Mouse (Mus musculus): ENCODE results near the gene Adam1b. TPM values are rescaled to one million over a fixed set of nuclear protein-coding genes. Genes with fewer than 3 reads are reported as not detected.

The Adam1b gene
- polyA plus RNA-seq, 1 experiment from 2014 or later: not detected

GRCm38 (mm10) chr5:121453743-121454502, 49.3 kb downstream of the Adam1b start:
- H3K4me3 ChIP-seq (ENCODE audit: low read depth, low read length): no peak overlapping the region
- no peak for DNase-seq (ENCODE audit: low spot score)
- no peaks in the 10 kb centered on the region for H3K9me3 ChIP-seq (replicated peaks; ENCODE audit: control insufficient read depth, low read length)
- H3K27me3 ChIP-seq (replicated peaks; ENCODE audit: control insufficient read depth, insufficient read depth, low read length): no peaks in the 10 kb centered on the region
- H3K4me1 ChIP-seq (ENCODE audit: control insufficient read depth, insufficient read depth, low read length): peaks cover 9% of the 10 kb centered on the region
- peaks cover 10% of the 10 kb centered on the region for H3K36me3 ChIP-seq (ENCODE audit: control insufficient read depth, insufficient read depth, low read length)
- 94% methylated on average over 13 of the region's 13 CpGs for WGBS
- H3K9ac ChIP-seq (ENCODE audit: low read length): no peak overlapping the region
- no peak overlapping the region for H3K4me2 ChIP-seq (ENCODE audit: low read length)
- ATAC-seq: no peak
- no peak overlapping the region for H3K27ac ChIP-seq (ENCODE audit: low read depth, low read length)

GRCm38 (mm10) chr5:121452906-121453305, 50.3 kb downstream of the Adam1b start:
- DNase-seq (ENCODE audit: low spot score) (peak; percentile 47), ATAC-seq (no peak; the same call in 1 of the 2 replicates)
- peak overlapping the region; percentile 80 for H3K4me2 ChIP-seq (ENCODE audit: low read length)
- H3K9me3 ChIP-seq (replicated peaks; ENCODE audit: control insufficient read depth, low read length): no peaks in the 10 kb centered on the region
- peak overlapping the region; percentile 96 for H3K9ac ChIP-seq (ENCODE audit: low read length)
- H3K4me1 ChIP-seq (ENCODE audit: control insufficient read depth, insufficient read depth, low read length): peaks cover 9% of the 10 kb centered on the region
- peak overlapping the region; percentile 94 for H3K27ac ChIP-seq (ENCODE audit: low read depth, low read length)
- peak overlapping the region; percentile 91 for H3K4me3 ChIP-seq (ENCODE audit: low read depth, low read length)
- 5% methylated on average over 9 of the region's 9 CpGs for WGBS
- peaks cover 20% of the 10 kb centered on the region for H3K36me3 ChIP-seq (ENCODE audit: control insufficient read depth, insufficient read depth, low read length)
- no peaks in the 10 kb centered on the region for H3K27me3 ChIP-seq (replicated peaks; ENCODE audit: control insufficient read depth, insufficient read depth, low read length)

GRCm38 (mm10) chr5:121452026-121452869, 51.0 kb downstream of the Adam1b start, which contains the start of gene Erp29:
TSS of gene Erp29 (minus strand) at chr5:121452506.
- Histone ChIP-seq H3K36me3 (ENCODE audit: control insufficient read depth, insufficient read depth, low read length) (peaks cover 26% of the 10 kb centered on the region), H3K27ac (ENCODE audit: low read depth, low read length) (peak within 1 kb of the TSS; percentile 94), H3K4me3 (ENCODE audit: low read depth, low read length) (peak within 1 kb of the TSS; percentile 91), H3K27me3 (replicated peaks; ENCODE audit: control insufficient read depth, insufficient read depth, low read length) (no peaks in the 10 kb centered on the region), H3K4me1 (ENCODE audit: control insufficient read depth, insufficient read depth, low read length) (peaks cover 9% of the 10 kb centered on the region), H3K4me2 (ENCODE audit: low read length) (peak within 1 kb of the TSS; percentile 88), H3K9me3 (replicated peaks; ENCODE audit: control insufficient read depth, low read length) (no peaks in the 10 kb centered on the region), H3K9ac (ENCODE audit: low read length) (peak within 1 kb of the TSS; percentile 96)
- ATAC-seq (peak; percentile 95), DNase-seq (ENCODE audit: low spot score) (peak; percentile 97)
- WGBS: under 1% methylated on average over 69 of the region's 97 CpGs

- DNase-seq (ENCODE audit: low spot score): peak; percentile 64
- Histone ChIP-seq H3K27me3 (replicated peaks; ENCODE audit: control insufficient read depth, insufficient read depth, low read length) (no peaks in the 10 kb centered on the region), H3K4me1 (ENCODE audit: control insufficient read depth, insufficient read depth, low read length) (peaks cover 9% of the 10 kb centered on the region), H3K9me3 (replicated peaks; ENCODE audit: control insufficient read depth, low read length) (no peaks in the 10 kb centered on the region), H3K9ac (ENCODE audit: low read length) (peak within 1 kb of the TSS; percentile 96), H3K4me3 (ENCODE audit: low read depth, low read length) (peak within 1 kb of the TSS; percentile 91), H3K4me2 (ENCODE audit: low read length) (peak within 1 kb of the TSS; percentile 88), H3K27ac (ENCODE audit: low read depth, low read length) (peak within 1 kb of the TSS; percentile 94), H3K36me3 (ENCODE audit: control insufficient read depth, insufficient read depth, low read length) (peaks cover 32% of the 10 kb centered on the region)
- ATAC-seq: peak; percentile 44
- WGBS: under 1% methylated on average over 17 of the region's 17 CpGs
Observed at GRCm38 (mm10) chr5:121451644-121452025, 51.6 kb downstream of the Adam1b start, which contains the start of gene Tmem116. TSS of gene Tmem116 (plus strand) at chr5:121451893.

- Histone ChIP-seq H3K36me3 (ENCODE audit: control insufficient read depth, insufficient read depth, low read length) (peaks cover 37% of the 10 kb centered on the region), H3K27me3 (replicated peaks; ENCODE audit: control insufficient read depth, insufficient read depth, low read length) (no peaks in the 10 kb centered on the region), H3K4me2 (ENCODE audit: low read length) (peak overlapping the region; percentile 88), H3K27ac (ENCODE audit: low read depth, low read length) (peak overlapping the region; percentile 94; the same call in 1 of the 2 replicates), H3K4me3 (ENCODE audit: low read depth, low read length) (peak overlapping the region; percentile 91), H3K9me3 (replicated peaks; ENCODE audit: control insufficient read depth, low read length) (no peaks in the 10 kb centered on the region), H3K9ac (ENCODE audit: low read length) (peak overlapping the region; percentile 96), H3K4me1 (ENCODE audit: control insufficient read depth, insufficient read depth, low read length) (peaks cover 9% of the 10 kb centered on the region)
- ATAC-seq: no peak
- 24% methylated on average over 8 of the region's 8 CpGs for WGBS
- peak; percentile 10 for DNase-seq (ENCODE audit: low spot score)
Observed at GRCm38 (mm10) chr5:121451203-121451602, 52.0 kb downstream of the Adam1b start.

GRCm38 (mm10) chr5:121450476-121450875, 52.8 kb downstream of the Adam1b start:
- Histone ChIP-seq H3K4me2 (ENCODE audit: low read length) (peak overlapping the region; percentile 88), H3K4me1 (ENCODE audit: control insufficient read depth, insufficient read depth, low read length) (peaks cover 9% of the 10 kb centered on the region), H3K4me3 (ENCODE audit: low read depth, low read length) (no peak overlapping the region), H3K9me3 (replicated peaks; ENCODE audit: control insufficient read depth, low read length) (no peaks in the 10 kb centered on the region), H3K36me3 (ENCODE audit: control insufficient read depth, insufficient read depth, low read length) (peaks cover 44% of the 10 kb centered on the region), H3K9ac (ENCODE audit: low read length) (no peak overlapping the region), H3K27ac (ENCODE audit: low read depth, low read length) (no peak overlapping the region), H3K27me3 (replicated peaks; ENCODE audit: control insufficient read depth, insufficient read depth, low read length) (no peaks in the 10 kb centered on the region)
- WGBS: 84% methylated on average over 9 of the region's 9 CpGs
- ATAC-seq (no peak), DNase-seq (ENCODE audit: low spot score) (no peak)

Other genes with a start within 250 kb of the Adam1b start
- 129 and 140 TPM in 2 replicates for gene Trafd1, start 117.8 kb downstream of the Adam1b start, polyA plus RNA-seq (2014; fragmentation: Nextera tagmentation; extraction: Ambion mirVana)
- gene Naa25, start 105.5 kb downstream of the Adam1b start, polyA plus RNA-seq (2014; fragmentation: Nextera tagmentation; extraction: Ambion mirVana): 54.7 and 61.9 TPM in 2 replicates
- 1.0 and 1.7 TPM in 2 replicates for gene Tmem116, start 51.5 kb downstream of the Adam1b start, polyA plus RNA-seq (2014; fragmentation: Nextera tagmentation; extraction: Ambion mirVana)
- gene Erp29, start 50.9 kb downstream of the Adam1b start, polyA plus RNA-seq (2014; fragmentation: Nextera tagmentation; extraction: Ambion mirVana): 125 and 138 TPM in 2 replicates
- 2.2 and 3.2 TPM in 2 replicates for gene Adam1a, start 42.0 kb upstream of the Adam1b start, polyA plus RNA-seq (2014; fragmentation: Nextera tagmentation; extraction: Ambion mirVana)
- gene Gm42878, start 42.0 kb upstream of the Adam1b start, polyA plus RNA-seq (2014; fragmentation: Nextera tagmentation; extraction: Ambion mirVana): not detected in 2 replicates
- 55.8 and 64.0 TPM in 2 replicates for gene Mapkapk5, start 42.5 kb upstream of the Adam1b start, polyA plus RNA-seq (2014; fragmentation: Nextera tagmentation; extraction: Ambion mirVana)
- 38.3 and 42.2 TPM in 2 replicates for gene Aldh2, start 90.4 kb upstream of the Adam1b start, polyA plus RNA-seq (2014; fragmentation: Nextera tagmentation; extraction: Ambion mirVana)
- 1.1 and 1.2 TPM in 2 replicates for gene Acad12, start 115.5 kb upstream of the Adam1b start, polyA plus RNA-seq (2014; fragmentation: Nextera tagmentation; extraction: Ambion mirVana)
- gene Acad10, start 157.1 kb upstream of the Adam1b start, polyA plus RNA-seq (2014; fragmentation: Nextera tagmentation; extraction: Ambion mirVana): 0.84 and 1.1 TPM in 2 replicates
- gene Brap, start 157.1 kb upstream of the Adam1b start, polyA plus RNA-seq (2014; fragmentation: Nextera tagmentation; extraction: Ambion mirVana): 36.8 and 43.5 TPM in 2 replicates
- 43.5 and 49.5 TPM in 2 replicates for gene Atxn2, start 207.9 kb upstream of the Adam1b start, polyA plus RNA-seq (2014; fragmentation: Nextera tagmentation; extraction: Ambion mirVana)

Data from forebrain, embryonic 14.5 days (tissue).